Mouse (Mus musculus) intestine, postnatal 0 days (tissue): Measurements from ENCODE around the gene Slc37a4. TPM values are rescaled to one million over a fixed set of nuclear protein-coding genes. Genes with fewer than 3 reads are reported as not detected.
"Not testable (repeated sequence)": the region's sequence is repeated elsewhere in the genome, so short reads cannot be mapped to it uniquely, and the experiment has no call there.

ENCODE experiments used
- ATAC-seq: fragments of 200-750 bp; cut with Nextera tagmentation; 2 replicates; pipeline ENCODE4 v1.8.0; 2017; ENCODE audit warnings: mild to moderate bottlenecking, moderate TSS enrichment, moderate library complexity
- H3K27ac ChIP-seq: fragments of 300-500 bp; sonication (generic); 2 replicates; pipeline ENCODE4 v1.5.1; 2014; ENCODE audit warnings: mild to moderate bottlenecking, low read depth, low read length, moderate library complexity
- H3K27me3 ChIP-seq: fragments of 300-500 bp; sonication (generic); replicated peaks from 2 replicates; pipeline ENCODE4 v1.6.1; 2014; ENCODE audit warnings: low read length, mixed read lengths; ENCODE audit not compliant: control insufficient read depth, insufficient read depth
- H3K36me3 ChIP-seq: fragments of 300-500 bp; sonication (generic); 2 replicates; pipeline ENCODE4 v1.6.1; 2014; ENCODE audit warnings: mild to moderate bottlenecking, moderate library complexity; ENCODE audit not compliant: control insufficient read depth, insufficient read depth
- H3K4me1 ChIP-seq: fragments of 300-500 bp; sonication (generic); replicated peaks from 2 replicates; pipeline ENCODE4 v1.6.1; 2014; ENCODE audit warnings: antibody characterized with exemption, low read length, mixed read lengths; ENCODE audit not compliant: control insufficient read depth, insufficient read depth
- H3K4me2 ChIP-seq: fragments of 300-500 bp; sonication (generic); replicated peaks from 2 replicates; pipeline ENCODE4 v1.6.1; 2014; ENCODE audit warnings: low read depth, mild to moderate bottlenecking, moderate library complexity
- H3K4me3 ChIP-seq: fragments of 300-500 bp; sonication (generic); 2 replicates; pipeline ENCODE4 v1.5.1; 2014; ENCODE audit warnings: low read depth, low read length
- H3K9ac ChIP-seq: fragments of 300-500 bp; sonication (generic); 2 replicates; pipeline ENCODE4 v1.6.1; 2014; ENCODE audit warnings: mild to moderate bottlenecking, low read depth, low read length
- H3K9me3 ChIP-seq: fragments of 300-500 bp; sonication (generic); 2 replicates; pipeline ENCODE4 v1.6.1; 2016; ENCODE audit warnings: mixed run types; ENCODE audit not compliant: control insufficient read depth
- CTCF ChIP-seq: sonication (generic); IDR thresholded peaks from 2 replicates; pipeline ENCODE4 v1.5.1; 2016; ENCODE audit warnings: low read depth, mild to moderate bottlenecking, control low read depth, antibody characterized with exemption, moderate library complexity
- WGBS: fragments of 180-500 bp; shearing (Covaris S2); extraction: QIAGEN DNeasy Blood & Tissue Kit; methylation state at CpG from one replicate; pipeline ENCODE4 v1.1.7; 2014; 5-methylcytosine and 5-hydroxymethylcytosine counted together
- polyA plus RNA-seq: library from polyadenylated mRNA; unstranded; fragments of >200 nt; fragmentation: Nextera tagmentation; extraction: Ambion mirVana; gene quantifications from 2 replicates; pipeline ENCODE4 v1.2.1, GENCODE M21; 2015

The Slc37a4 gene
- polyA plus RNA-seq, 1 experiment from 2014 or later = 150 TPM

DNA sequence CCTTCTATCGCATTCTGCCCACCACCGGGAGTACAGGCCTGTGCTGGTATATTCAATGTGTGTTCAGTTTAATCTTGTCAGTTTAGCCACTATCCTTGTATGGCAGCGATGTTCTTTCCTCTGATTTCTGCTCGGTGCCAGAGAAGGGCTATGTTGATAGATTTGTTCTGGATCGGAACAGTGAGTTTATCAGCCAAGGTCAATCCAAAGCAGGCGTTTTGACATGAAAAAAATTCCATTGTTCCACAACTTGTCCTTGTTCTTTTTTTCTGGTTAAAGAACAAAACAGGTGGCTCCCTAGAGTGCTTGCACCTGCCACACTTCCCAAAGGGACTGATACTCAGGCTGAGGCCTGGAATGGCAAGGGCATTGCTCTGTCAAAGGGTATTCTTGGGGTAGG is 20.5 kb upstream of the Slc37a4 start:
- Histone ChIP-seq H3K36me3 (peaks cover under 1% of the 10 kb centered on the region; the same call in 1 of the 2 replicates), H3K27me3 (no peaks in the 10 kb centered on the region), H3K4me2 (no peak overlapping the region), H3K4me3 (no peak overlapping the region), H3K9me3 (no peaks in the 10 kb centered on the region), H3K4me1 (peaks cover 6% of the 10 kb centered on the region; the same call in 1 of the 2 replicates), H3K9ac (no peak overlapping the region), H3K27ac (no peak overlapping the region)
- no peak for ATAC-seq
- no peak for TF ChIP-seq CTCF
- 83% methylated on average over 6 of the region's 6 CpGs for WGBS

DNA sequence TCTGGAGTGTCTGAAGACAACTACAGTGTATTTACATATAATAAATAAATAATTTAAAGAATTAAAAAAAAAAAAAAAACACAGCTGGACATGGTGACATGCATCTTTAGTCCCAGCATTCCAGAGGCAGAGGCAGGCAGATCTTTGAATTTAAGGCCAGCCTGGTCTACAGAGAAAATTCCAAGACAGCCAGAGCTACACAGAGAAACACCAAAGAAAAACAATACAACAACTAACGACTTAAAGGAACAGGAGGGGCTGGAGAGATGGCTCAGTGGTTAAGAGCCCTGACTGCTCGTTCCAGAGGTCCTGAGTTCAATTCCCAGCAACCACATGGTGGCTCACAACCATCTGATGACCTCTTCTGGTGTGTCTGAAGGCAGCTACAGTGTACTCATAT is 19.3 kb upstream of the Slc37a4 start:
- H3K36me3 ChIP-seq = peaks cover 13% of the 10 kb centered on the region
- H3K9ac ChIP-seq, H3K4me1 ChIP-seq, ATAC-seq, H3K27me3 ChIP-seq, H3K4me2 ChIP-seq, H3K27ac ChIP-seq, H3K4me3 ChIP-seq, H3K9me3 ChIP-seq: not testable (repeated sequence)
- 82% methylated on average over 2 of the region's 2 CpGs for WGBS

DNA sequence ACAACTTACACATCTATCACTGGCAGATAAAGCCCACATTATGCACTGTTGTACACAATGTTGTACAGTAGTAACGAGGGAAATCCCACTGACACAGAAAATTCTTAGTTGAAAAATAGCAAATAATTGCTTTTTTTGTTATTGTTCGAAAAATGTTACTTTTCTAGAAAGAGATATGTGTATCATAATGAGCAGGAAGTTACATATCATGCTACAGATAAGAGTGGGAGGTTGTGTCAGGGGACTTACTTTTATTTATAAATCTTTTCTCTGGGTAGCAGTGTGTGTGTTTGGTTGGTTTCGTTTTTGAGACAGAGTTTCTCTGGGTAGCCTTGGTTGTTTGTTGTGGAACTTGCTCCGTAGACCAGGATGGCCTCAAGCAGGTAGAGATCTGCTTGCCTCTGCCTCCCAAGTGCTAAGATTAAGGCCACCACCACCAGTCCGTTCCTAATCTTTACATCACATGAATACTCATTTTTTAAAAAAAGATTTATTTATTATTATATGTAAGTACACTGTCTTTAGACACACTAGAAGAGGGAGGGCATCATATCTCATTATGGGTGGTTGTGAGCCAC is 18.4 kb upstream of the Slc37a4 start:
- H3K9ac ChIP-seq = peak overlapping the region; percentile 40
- 74% methylated on average over 5 of the region's 5 CpGs for WGBS

DNA sequence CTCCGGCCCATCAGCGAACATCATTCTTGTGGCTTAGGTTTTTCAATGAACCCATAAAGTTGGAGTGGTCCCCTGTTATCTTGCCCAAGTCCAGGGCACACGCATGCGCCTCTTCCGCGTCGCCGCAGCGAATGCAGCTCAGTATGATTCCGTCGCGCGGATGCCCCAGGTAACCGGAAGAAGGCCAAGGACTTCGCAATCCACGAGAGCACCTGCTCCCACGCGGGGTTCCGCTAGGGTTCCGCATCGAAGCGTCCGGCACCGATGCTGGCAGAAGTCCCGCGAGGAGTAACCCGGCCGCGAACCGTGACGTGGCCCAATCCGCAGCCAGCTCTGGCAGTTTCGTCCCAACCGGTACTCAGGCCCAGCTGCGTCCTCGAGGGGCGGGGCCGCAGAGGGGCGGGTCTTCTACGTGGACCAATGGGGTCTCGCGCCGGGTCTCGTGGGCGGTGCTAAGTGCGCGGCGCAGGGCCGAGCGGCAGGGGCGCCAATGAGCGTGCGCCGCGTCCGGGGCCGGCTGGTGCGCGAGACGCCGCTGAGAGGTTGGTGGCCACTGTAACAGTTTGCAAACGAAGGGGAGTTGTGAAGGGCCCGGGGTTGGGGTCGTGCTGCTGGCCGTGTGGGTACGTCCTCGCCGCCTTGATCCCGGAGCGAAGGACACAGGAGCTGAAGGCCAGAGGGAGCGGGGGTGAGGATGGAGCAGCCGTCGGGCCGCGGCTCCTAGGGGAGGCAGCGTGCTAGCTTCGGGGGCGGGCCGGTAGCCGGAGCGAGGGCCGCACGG is 17.4 kb upstream of the Slc37a4 start, which contains the start of gene Hyou1:
Gene Hyou1 (plus strand): TSS at position 437 of the 781 bp plus-strand sequence.
- H3K4me3 ChIP-seq = peak within 1 kb of the TSS; percentile 74
- H3K4me2 ChIP-seq = peak within 1 kb of the TSS; percentile 92
- peak; percentile 97 for ATAC-seq
- TF ChIP-seq CTCF = peak; percentile 74
- peak within 1 kb of the TSS; percentile 85 for H3K9ac ChIP-seq
- peak within 1 kb of the TSS; percentile 67 for H3K27ac ChIP-seq
- no peaks in the 10 kb centered on the region for H3K9me3 ChIP-seq
- H3K4me1 ChIP-seq = peaks cover 6% of the 10 kb centered on the region; the same call in 1 of the 2 replicates
- under 1% methylated on average over 83 of the region's 83 CpGs for WGBS
- H3K27me3 ChIP-seq = no peaks in the 10 kb centered on the region
- peaks cover 32% of the 10 kb centered on the region for H3K36me3 ChIP-seq

More for the DNA sequence above, 18.4 kb upstream of the Slc37a4 start:
- peaks cover 6% of the 10 kb centered on the region; the same call in 1 of the 2 replicates for H3K4me1 ChIP-seq
- no peaks in the 10 kb centered on the region for H3K9me3 ChIP-seq
- peaks cover 22% of the 10 kb centered on the region for H3K36me3 ChIP-seq
- H3K27me3 ChIP-seq = no peaks in the 10 kb centered on the region
- TF ChIP-seq CTCF = no peak
- no peak for ATAC-seq
- H3K4me2 ChIP-seq = peak overlapping the region; percentile 92
- peak overlapping the region; percentile 67 for H3K27ac ChIP-seq
- H3K4me3 ChIP-seq = peak overlapping the region; percentile 74

DNA sequence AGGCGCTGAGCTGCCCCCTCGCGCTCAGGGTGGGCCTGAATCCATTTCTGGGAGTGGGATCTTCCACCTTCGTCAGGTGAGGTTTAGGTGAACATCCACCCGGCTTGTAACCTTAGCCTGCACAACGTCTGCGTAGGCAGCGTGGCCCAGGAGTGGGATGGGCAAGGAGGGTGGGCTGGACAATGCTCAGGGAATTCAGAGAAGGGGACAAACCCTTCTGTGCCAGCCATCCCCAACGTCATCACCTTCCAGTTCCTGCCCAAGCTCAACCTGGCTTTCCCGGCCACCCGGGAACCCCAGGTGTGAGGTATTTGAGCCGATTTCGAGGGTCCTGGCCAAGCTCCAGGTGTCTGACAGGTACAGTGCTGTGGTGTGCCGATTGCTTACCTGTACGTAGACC is 16.8 kb upstream of the Slc37a4 start:
- H3K27me3 ChIP-seq = no peaks in the 10 kb centered on the region
- ATAC-seq = 0 out of 2 replicates have a peak, but pooled peaks have one; percentile 1
- H3K4me2 ChIP-seq = peak overlapping the region; percentile 92
- no peak for TF ChIP-seq CTCF
- H3K4me3 ChIP-seq = peak overlapping the region; percentile 74
- peaks cover 38% of the 10 kb centered on the region for H3K36me3 ChIP-seq
- H3K4me1 ChIP-seq = peaks cover 6% of the 10 kb centered on the region; the same call in 1 of the 2 replicates
- H3K9me3 ChIP-seq = no peaks in the 10 kb centered on the region
- peak overlapping the region; percentile 60; the same call in 1 of the 2 replicates for H3K27ac ChIP-seq
- 3% methylated on average over 15 of the region's 15 CpGs for WGBS
- H3K9ac ChIP-seq = peak overlapping the region; percentile 85

DNA sequence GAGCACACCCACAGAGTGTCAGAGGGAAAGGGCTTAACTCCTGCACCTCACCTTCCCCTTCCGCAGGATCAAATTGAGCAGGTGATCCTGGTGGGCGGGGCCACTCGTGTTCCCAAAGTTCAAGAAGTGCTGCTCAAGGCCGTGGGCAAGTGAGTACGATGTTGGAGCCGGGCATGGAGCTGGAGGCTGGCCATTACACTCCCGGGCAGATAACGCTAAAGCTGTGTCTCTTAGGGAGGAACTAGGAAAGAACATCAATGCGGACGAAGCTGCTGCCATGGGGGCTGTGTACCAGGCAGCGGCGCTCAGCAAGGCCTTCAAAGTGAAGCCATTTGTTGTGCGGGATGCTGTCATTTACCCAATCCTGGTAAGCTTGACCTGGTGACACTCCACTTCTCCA is 12.1 kb upstream of the Slc37a4 start:
- Histone ChIP-seq H3K27me3 (no peaks in the 10 kb centered on the region), H3K4me3 (no peak overlapping the region), H3K4me2 (no peak overlapping the region), H3K9ac (no peak overlapping the region), H3K9me3 (no peaks in the 10 kb centered on the region), H3K4me1 (peaks cover 6% of the 10 kb centered on the region; the same call in 1 of the 2 replicates), H3K27ac (no peak overlapping the region; the same call in 1 of the 2 replicates), H3K36me3 (peaks cover 85% of the 10 kb centered on the region)
- WGBS = 83% methylated on average over 13 of the region's 13 CpGs
- no peak for ATAC-seq
- no peak for TF ChIP-seq CTCF
